Mouse (Mus musculus) bone marrow, adult 2 months (tissue): ENCODE measurements around the gene Mok.

Experiments used
- CTCF ChIP-seq: fragments of 200-500 bp; IDR thresholded peaks from 2 replicates; pipeline ENCODE4 v1.5.1; 2011; ENCODE audit warnings: low read length, control low read depth; ENCODE audit not compliant: control insufficient read depth, insufficient read depth
- POLR2A ChIP-seq: fragments of 200-500 bp; IDR thresholded peaks from 2 replicates; pipeline ENCODE4 v1.6.1; 2011; ENCODE audit warnings: low read depth, mild to moderate bottlenecking, control low read depth, low read length, borderline replicate concordance; ENCODE audit not compliant: control insufficient read depth

DNA sequence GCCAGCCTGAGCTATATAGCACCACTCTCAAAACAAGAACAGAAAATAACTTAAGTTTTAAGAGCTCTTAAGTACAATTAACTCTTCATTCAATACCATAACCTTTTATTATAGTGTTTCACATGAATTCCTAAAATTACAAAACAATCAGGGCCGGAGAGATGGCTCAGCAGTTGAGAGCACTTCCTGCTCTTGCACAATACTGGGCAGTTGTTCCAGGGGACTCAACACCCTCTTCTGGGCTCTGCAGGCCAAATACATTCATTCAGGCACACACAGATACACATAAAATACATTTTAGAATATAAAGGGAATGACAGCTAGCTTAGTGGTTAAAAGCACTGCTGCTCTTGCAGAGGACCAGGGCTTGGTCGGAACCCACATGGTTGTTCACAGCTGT, 23.9 kb downstream of the Mok start:
- TF ChIP-seq CTCF (no peak), POLR2A (no peak)
